Mouse (Mus musculus) lung, adult 10 weeks (tissue): Measurements from ENCODE around the gene Lysmd2. TPM values are rescaled to one million over a fixed set of nuclear protein-coding genes. Genes with fewer than 3 reads are reported as not detected.

Experiments
- polyA plus RNA-seq: library from polyadenylated mRNA; stranded (reverse); fragments of 350-450 nt; fragmentation: Illumina TruSeq; extraction: RNeasy Lipid Tissue Mini Kit (QIAGEN cat#74804); gene quantifications from one replicate; pipeline ENCODE4 v1.2.3, GENCODE M21; 2014; ENCODE audit warnings: low read depth, low replicate concordance; ENCODE audit not compliant: insufficient read depth

Lysmd2 gene
- polyA plus RNA-seq = 42.9 TPM

DNA sequence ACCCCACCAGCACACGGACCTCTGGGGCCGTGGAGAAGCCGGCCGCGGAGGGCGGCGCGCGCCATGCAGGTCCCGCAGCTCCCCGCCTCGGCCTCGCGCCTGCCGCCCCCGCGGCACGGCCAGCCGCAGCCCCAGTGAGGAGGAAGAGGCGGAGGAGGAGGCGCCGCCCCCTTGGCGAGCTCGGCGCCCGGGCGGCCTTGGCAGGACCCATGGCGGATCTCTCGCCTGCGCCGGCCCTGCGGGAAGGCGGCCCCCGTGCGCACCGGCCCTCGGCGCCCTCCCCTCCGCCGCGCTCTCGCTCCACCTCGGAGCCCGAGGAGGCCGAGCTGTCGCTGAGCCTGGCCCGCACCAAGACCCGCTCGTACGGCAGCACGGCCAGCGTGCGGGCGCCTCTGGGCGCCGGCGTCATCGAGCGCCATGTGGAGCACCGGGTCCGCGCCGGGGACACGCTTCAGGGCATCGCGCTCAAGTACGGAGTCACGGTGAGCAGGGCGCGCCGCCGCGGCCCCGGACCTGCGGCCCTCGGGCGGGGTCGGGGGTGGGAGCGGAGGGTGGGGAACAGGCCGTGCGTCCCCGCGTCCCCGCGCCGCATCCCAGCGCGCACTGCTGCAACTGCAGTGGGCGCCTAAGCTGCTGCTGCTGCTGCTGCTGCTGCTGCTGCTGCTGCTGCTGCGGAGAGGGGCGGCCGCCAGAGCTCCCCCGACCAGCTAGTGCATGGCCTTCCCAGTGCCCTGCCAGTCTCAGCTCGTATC is at the start of gene Lysmd2:
TSS of gene Lysmd2 (plus strand) at position 186 of the 752 bp plus-strand sequence.

DNA sequence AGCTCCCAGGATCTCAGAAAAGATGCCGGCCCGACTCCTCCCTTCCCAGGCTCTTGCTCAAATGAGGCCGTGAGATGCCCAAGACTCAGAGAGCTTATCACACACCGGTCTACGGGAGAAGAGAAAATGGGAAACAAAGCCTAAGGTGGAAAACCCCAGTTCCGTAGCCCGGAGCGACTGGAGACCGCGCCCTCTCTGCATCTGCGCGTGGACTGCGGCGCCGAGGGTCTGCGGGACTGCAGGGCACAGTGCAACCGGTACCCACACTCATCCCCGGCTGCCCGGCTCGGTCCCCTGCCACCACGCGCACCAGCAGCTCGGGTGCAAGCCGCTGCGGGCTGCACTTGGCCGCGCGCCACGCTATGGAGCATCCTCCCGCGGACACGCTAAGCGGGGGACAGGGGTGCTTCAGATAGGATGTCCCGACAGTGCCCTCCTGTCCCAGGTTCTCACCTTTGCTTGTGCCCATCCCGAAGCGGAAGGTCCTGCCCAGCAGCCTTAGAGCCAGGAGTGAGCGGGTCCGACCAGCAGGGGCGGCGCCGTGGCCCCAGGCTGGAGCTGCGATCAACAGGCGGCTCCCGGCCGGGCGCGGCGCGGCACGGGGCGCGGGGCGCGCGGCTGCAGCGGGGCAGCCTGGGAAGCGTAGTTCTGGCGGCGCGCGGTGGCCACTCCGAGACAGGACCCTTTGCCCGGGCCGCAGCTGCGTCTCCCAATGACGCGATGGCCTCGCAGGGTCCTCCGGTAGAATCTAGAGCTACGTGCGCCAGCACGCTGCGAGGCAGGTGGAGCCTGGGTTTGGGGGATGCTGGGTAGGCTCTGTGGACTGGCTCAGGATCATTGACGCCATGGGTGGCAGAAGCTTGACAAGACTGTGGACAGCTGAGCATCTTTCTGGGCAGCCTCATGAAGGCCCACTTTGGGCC is 14.7 kb upstream of the Lysmd2 start, which contains the start of gene Tmod2:
TSS of gene Tmod2 (minus strand) at position 755 of the 923 bp plus-strand sequence.

DNA sequence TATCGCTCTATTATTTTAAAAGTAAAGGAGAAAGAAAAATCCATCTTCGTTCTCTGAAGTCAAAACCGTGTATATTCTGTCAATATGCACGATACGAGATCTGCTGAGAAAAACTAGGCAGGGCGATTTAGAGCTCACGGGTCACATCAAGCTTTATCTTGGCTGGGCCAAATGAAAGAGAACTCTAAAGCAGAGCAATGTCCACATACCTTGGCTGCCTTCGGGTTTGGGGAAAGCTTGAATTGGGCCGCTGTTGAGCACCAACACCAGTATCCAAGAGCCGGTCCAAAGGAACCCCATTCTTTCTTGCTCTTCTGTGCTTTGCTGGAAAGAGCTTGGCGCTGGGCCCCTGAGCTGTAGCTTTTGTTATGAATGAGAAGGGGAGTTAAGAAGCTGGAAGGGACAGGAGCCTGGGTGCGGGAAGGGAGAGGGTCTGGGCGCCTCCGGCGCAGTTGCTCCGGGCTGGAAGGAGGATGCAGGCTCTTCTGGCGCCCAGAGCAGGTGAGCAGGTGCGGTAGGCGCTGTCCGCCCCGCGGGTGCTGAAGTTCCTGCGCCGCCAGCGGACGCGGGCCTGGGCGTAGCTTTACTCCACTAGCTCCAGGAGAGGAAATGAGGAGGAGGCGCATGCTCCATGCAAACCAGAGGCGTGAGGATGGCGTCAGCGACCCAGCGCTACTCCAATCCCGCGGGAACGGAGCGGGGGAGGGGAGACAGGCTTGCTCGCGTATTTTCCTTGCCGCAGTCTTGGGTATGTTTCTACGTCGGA is 58.1 kb downstream of the Lysmd2 start, which contains the start of gene Scg3:
TSS of gene Scg3 (minus strand) at position 631 of the 766 bp plus-strand sequence.

Other genes starting within 250 kb of the Lysmd2 start
- 10.1 TPM for gene Mapk6, start 215.7 kb upstream of the Lysmd2 start, polyA plus RNA-seq
- 13.8 TPM for gene Leo1, start 184.2 kb upstream of the Lysmd2 start, polyA plus RNA-seq
- gene Tmod3, start 66.1 kb upstream of the Lysmd2 start, polyA plus RNA-seq = 62.7 TPM
- 5.1 TPM for gene Tmod2, start 14.4 kb upstream of the Lysmd2 start, polyA plus RNA-seq
- 0.46 TPM for gene Scg3, start 58.3 kb downstream of the Lysmd2 start, polyA plus RNA-seq
- 18.5 TPM for gene Bmp5, start 149.6 kb downstream of the Lysmd2 start, polyA plus RNA-seq